Mouse (Mus musculus) small intestine, adult 2 months (tissue): ENCODE results near the gene Nsf. TPM values are rescaled to one million over a fixed set of nuclear protein-coding genes. Genes with fewer than 3 reads are reported as not detected.

Experiments
- H3K27ac ChIP-seq: fragments of 200-500 bp; 2 replicates; pipeline ENCODE4 v1.5.1; 2012; ENCODE audit warnings: low read depth, low read length, control low read depth, inconsistent platforms; ENCODE audit not compliant: insufficient read depth
- H3K27me3 ChIP-seq: fragments of 200-500 bp; 2 replicates; pipeline ENCODE4 v1.6.1; 2012; ENCODE audit warnings: mild to moderate bottlenecking, moderate library complexity, low read length, inconsistent platforms; ENCODE audit not compliant: control insufficient read depth, insufficient read depth
- H3K36me3 ChIP-seq: fragments of 200-500 bp; 2 replicates; pipeline ENCODE4 v1.6.1; 2012; ENCODE audit warnings: mild to moderate bottlenecking, low read length, control low read depth, inconsistent platforms; ENCODE audit not compliant: control insufficient read depth, insufficient read depth
- H3K4me1 ChIP-seq: fragments of 200-500 bp; 2 replicates; pipeline ENCODE4 v1.6.1; 2012; ENCODE audit warnings: low read length, inconsistent platforms, mixed read lengths; ENCODE audit not compliant: control insufficient read depth, insufficient read depth, insufficient read length
- H3K4me3 ChIP-seq: fragments of 200-500 bp; 2 replicates; pipeline ENCODE4 v1.5.1; 2012; ENCODE audit warnings: low read depth, mild to moderate bottlenecking, control low read depth, inconsistent platforms, low read length, moderate library complexity
- CTCF ChIP-seq: fragments of 200-500 bp; IDR thresholded peaks from 2 replicates; pipeline ENCODE4 v1.5.1; 2012; ENCODE audit warnings: low read depth, mild to moderate bottlenecking, control low read depth, inconsistent platforms, low read length, moderate library complexity, mixed read lengths; ENCODE audit not compliant: insufficient replicate concordance, insufficient read length; ENCODE audit errors: extremely low read depth
- POLR2A ChIP-seq: fragments of 200-500 bp; IDR thresholded peaks from 2 replicates; pipeline ENCODE4 v1.6.1; 2012; ENCODE audit warnings: low read depth, mild to moderate bottlenecking, control low read depth, inconsistent platforms, low read length, moderate library complexity
- WGBS: fragments of 180-500 bp; shearing (Covaris S2); methylation state at CpG from one replicate; pipeline ENCODE4 v1.1.7; 2018; 5-methylcytosine and 5-hydroxymethylcytosine counted together
- polyA plus RNA-seq: library from polyadenylated mRNA; depleted of rRNA; stranded (reverse); fragments of >200 nt; gene quantifications from 2 replicates; pipeline ENCODE4 v1.2.3, GENCODE M21; 2012

Gene Nsf
- polyA plus RNA-seq, 1 experiment = 25.8 TPM

GRCm38 (mm10) chr11:103941351-103941750 lies 12.5 kb downstream of the Nsf start:
- no peaks in the 10 kb centered on the region for H3K4me1 ChIP-seq
- TF ChIP-seq CTCF (no peak), POLR2A (no peak)
- no peaks in the 10 kb centered on the region for H3K27me3 ChIP-seq
- WGBS = 53% methylated on average over 5 of the region's 5 CpGs
- H3K36me3 ChIP-seq = no peaks in the 10 kb centered on the region; the same call in 1 of the 2 replicates
- no peak overlapping the region for H3K4me3 ChIP-seq
- H3K27ac ChIP-seq = no peak overlapping the region

- H3K4me1 ChIP-seq = no peaks in the 10 kb centered on the region
- no peak for TF ChIP-seq POLR2A
- TF ChIP-seq CTCF = no peak
- 78% methylated on average over 6 of the region's 6 CpGs for WGBS
- H3K27me3 ChIP-seq = no peaks in the 10 kb centered on the region
- H3K36me3 ChIP-seq = no peaks in the 10 kb centered on the region; the same call in 1 of the 2 replicates
- H3K4me3 ChIP-seq = no peak overlapping the region
- no peak overlapping the region for H3K27ac ChIP-seq
Measured at GRCm38 (mm10) chr11:103940887-103941286, 13.0 kb downstream of the Nsf start.

GRCm38 (mm10) chr11:103937976-103938728 lies 15.7 kb downstream of the Nsf start:
- no peaks in the 10 kb centered on the region for H3K27me3 ChIP-seq
- H3K27ac ChIP-seq = no peak overlapping the region
- TF ChIP-seq POLR2A (no peak), CTCF (no peak)

GRCm38 (mm10) chr11:103937451-103937850 lies 16.4 kb downstream of the Nsf start:
- 94% methylated on average over 9 of the region's 9 CpGs for WGBS
- TF ChIP-seq CTCF (no peak), POLR2A (no peak)
- no peak overlapping the region for H3K27ac ChIP-seq
- no peak overlapping the region for H3K4me3 ChIP-seq
- H3K27me3 ChIP-seq = no peaks in the 10 kb centered on the region
- H3K4me1 ChIP-seq = no peaks in the 10 kb centered on the region
- H3K36me3 ChIP-seq = no peaks in the 10 kb centered on the region; the same call in 1 of the 2 replicates

More at GRCm38 (mm10) chr11:103937976-103938728, 15.7 kb downstream of the Nsf start:
- WGBS = 89% methylated on average over 25 of the region's 25 CpGs
- Histone ChIP-seq H3K4me3 (no peak overlapping the region), H3K36me3 (no peaks in the 10 kb centered on the region; the same call in 1 of the 2 replicates), H3K4me1 (no peaks in the 10 kb centered on the region)

DNA sequence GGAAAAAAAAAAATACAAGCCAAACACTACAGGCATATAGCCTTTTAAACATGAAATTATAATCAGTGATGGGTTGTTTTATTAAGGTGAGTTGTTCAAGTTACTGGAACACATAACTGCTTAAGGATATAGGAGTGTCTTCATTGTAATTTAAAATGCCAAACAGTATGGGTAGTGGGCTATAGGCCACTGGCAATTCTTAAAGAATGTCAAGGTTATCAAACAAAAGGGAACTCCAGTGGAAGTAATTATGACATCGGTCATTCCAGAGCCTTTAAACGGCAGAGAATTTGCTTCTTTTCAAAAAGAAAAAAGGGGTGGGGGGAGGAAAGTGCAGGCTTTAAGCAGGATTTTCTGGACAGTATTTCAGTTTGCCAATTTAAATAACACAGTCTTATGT lies 18.1 kb downstream of the Nsf start:
- no peaks in the 10 kb centered on the region for H3K27me3 ChIP-seq
- TF ChIP-seq POLR2A (no peak), CTCF (no peak)
- H3K4me3 ChIP-seq = no peak overlapping the region
- WGBS = 54% methylated on average over 2 of the region's 2 CpGs
- no peaks in the 10 kb centered on the region for H3K36me3 ChIP-seq
- no peak overlapping the region for H3K27ac ChIP-seq
- H3K4me1 ChIP-seq = no peaks in the 10 kb centered on the region

GRCm38 (mm10) chr11:103933886-103934285 lies 20.0 kb downstream of the Nsf start:
- no peak overlapping the region for H3K27ac ChIP-seq
- WGBS = 89% methylated on average over 6 of the region's 6 CpGs
- H3K36me3 ChIP-seq = 0 out of 2 replicates have a peak, but pooled peaks cover 8% of the 10 kb centered on the region
- H3K4me1 ChIP-seq = no peaks in the 10 kb centered on the region
- H3K4me3 ChIP-seq = no peak overlapping the region
- TF ChIP-seq POLR2A = no peak
- TF ChIP-seq CTCF = no peak
- H3K27me3 ChIP-seq = no peaks in the 10 kb centered on the region

DNA sequence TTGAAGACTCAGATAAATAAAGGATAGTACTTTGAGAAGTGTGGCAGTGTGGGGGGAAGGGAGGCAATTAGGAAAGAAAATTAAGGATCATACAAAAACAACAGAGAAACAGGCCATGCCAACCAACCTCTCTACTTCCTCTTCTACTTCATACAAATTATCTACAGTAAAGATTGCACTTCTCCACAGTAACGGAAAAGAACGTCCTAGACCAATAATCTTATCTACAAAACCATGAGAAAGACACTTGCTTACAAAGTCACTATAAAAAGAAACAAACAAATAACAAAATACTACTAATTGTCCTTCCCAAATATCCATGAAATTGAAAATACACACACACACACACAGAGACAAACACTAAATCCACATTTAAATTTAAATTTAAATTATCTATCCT lies 29.9 kb downstream of the Nsf start:
- Histone ChIP-seq H3K27me3 (no peaks in the 10 kb centered on the region), H3K4me3 (no peak overlapping the region), H3K4me1 (no peaks in the 10 kb centered on the region), H3K36me3 (peaks cover 15% of the 10 kb centered on the region; the same call in 1 of the 2 replicates), H3K27ac (no peak overlapping the region)
- WGBS = 73% methylated on average over 2 of the region's 2 CpGs
- TF ChIP-seq POLR2A (no peak), CTCF (no peak)
